Mouse (Mus musculus) testis, adult 2 months (tissue): Measurements from ENCODE around the gene Agpat3.

Experiments
- CTCF ChIP-seq: fragments of 200-500 bp; IDR thresholded peaks from 2 replicates; pipeline ENCODE4 v1.5.1; 2012; ENCODE audit warnings: low read depth, mild to moderate bottlenecking, inconsistent platforms, low read length, moderate library complexity; ENCODE audit not compliant: control insufficient read depth, insufficient read depth, insufficient replicate concordance
- POLR2A ChIP-seq: fragments of 200-500 bp; IDR thresholded peaks from 2 replicates; pipeline ENCODE4 v1.6.1; 2012; ENCODE audit warnings: low read depth, mild to moderate bottlenecking, inconsistent platforms, low read length, moderate library complexity; ENCODE audit not compliant: control insufficient read depth

DNA sequence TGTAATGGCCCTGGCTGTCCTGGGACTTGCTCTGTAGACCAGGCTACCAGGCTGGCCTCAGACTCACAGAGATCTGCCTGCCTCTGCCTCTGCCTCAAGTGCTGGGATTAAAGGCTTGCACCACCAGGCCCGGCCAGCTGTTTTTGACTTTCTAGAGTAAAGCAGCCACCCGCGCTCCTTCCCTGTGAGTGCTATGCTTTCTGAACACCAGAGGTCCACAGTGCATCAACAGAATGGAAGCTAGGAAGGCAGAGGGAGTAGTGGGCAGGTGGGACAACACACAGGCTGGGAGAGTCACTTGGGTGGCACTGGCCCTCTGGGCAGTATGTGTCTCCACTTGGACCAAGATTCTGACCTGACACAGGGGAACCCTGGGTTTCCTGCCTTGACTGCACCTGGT lies 43.1 kb upstream of the Agpat3 start:
- TF ChIP-seq CTCF (no peak), POLR2A (no peak)
